Mouse (Mus musculus) lung, embryonic 16.5 days (tissue): ENCODE data around the gene Dnaaf5. TPM values are rescaled to one million over a fixed set of nuclear protein-coding genes. Genes with fewer than 3 reads are reported as not detected.
A peak's percentile ranks its signal among the peaks of the same experiment; 100 is the strongest.

Experiments
- ATAC-seq: fragments of 200-750 bp; cut with Nextera tagmentation; 2 replicates; pipeline ENCODE4 v1.8.0; 2017; ENCODE audit warnings: low read depth, mild to moderate bottlenecking, moderate library complexity
- H3K27ac ChIP-seq: fragments of 300-500 bp; sonication (generic); 2 replicates; pipeline ENCODE4 v1.5.1; 2014; ENCODE audit warnings: mild to moderate bottlenecking, control low read depth, low read length
- H3K27me3 ChIP-seq: fragments of 300-500 bp; sonication (generic); 2 replicates; pipeline ENCODE4 v1.6.1; 2014; ENCODE audit warnings: low read depth, low read length, mixed read lengths; ENCODE audit not compliant: control insufficient read depth, insufficient read depth
- H3K36me3 ChIP-seq: fragments of 300-500 bp; sonication (generic); 2 replicates; pipeline ENCODE4 v1.6.1; 2014; ENCODE audit warnings: low read length; ENCODE audit not compliant: control insufficient read depth, insufficient read depth
- H3K4me1 ChIP-seq: fragments of 300-500 bp; sonication (generic); replicated peaks from 2 replicates; pipeline ENCODE4 v1.6.1; 2014; ENCODE audit warnings: low read length, mixed read lengths; ENCODE audit not compliant: control insufficient read depth, insufficient read depth
- H3K4me2 ChIP-seq: fragments of 300-500 bp; sonication (generic); 2 replicates; pipeline ENCODE4 v1.6.1; 2014; ENCODE audit warnings: low read depth, low read length, control low read depth
- H3K4me3 ChIP-seq: fragments of 300-500 bp; sonication (generic); 2 replicates; pipeline ENCODE4 v1.5.1; 2014; ENCODE audit warnings: mild to moderate bottlenecking, low read length, control low read depth
- H3K9ac ChIP-seq: fragments of 300-500 bp; sonication (generic); 2 replicates; pipeline ENCODE4 v1.6.1; 2014; ENCODE audit warnings: low read length, control low read depth
- H3K9me3 ChIP-seq: fragments of 300-500 bp; sonication (generic); 2 replicates; pipeline ENCODE4 v1.6.1; 2016; ENCODE audit warnings: low read length; ENCODE audit not compliant: control insufficient read depth
- WGBS: fragments of 180-500 bp; shearing (Covaris S2); extraction: QIAGEN DNeasy Blood & Tissue Kit; methylation state at CpG from one replicate; pipeline ENCODE4 v1.1.7; 2014; 5-methylcytosine and 5-hydroxymethylcytosine counted together
- polyA plus RNA-seq: library from polyadenylated mRNA; unstranded; fragments of >200 nt; fragmentation: Nextera tagmentation; extraction: Ambion mirVana; gene quantifications from 2 replicates; pipeline ENCODE4 v1.2.1, GENCODE M21; 2015

Gene Dnaaf5
- polyA plus RNA-seq, 1 experiment from 2014 or later, result 5.8 TPM

- Histone ChIP-seq H3K9ac (no peak overlapping the region), H3K4me1 (peaks cover 14% of the 10 kb centered on the region), H3K4me2 (no peak overlapping the region), H3K9me3 (0 out of 2 replicates have a peak, but pooled peaks cover 3% of the 10 kb centered on the region), H3K4me3 (no peak overlapping the region), H3K27me3 (no peaks in the 10 kb centered on the region), H3K36me3 (no peaks in the 10 kb centered on the region), H3K27ac (peak overlapping the region; percentile 39; the same call in 1 of the 2 replicates)
- 75% methylated on average over 14 of the region's 14 CpGs for WGBS
- no peak for ATAC-seq
These were observed 2.6 kb upstream of the Dnaaf5 start for GRCm38 (mm10) chr5:139147178-139148078.

GRCm38 (mm10) chr5:139149006-139149672, 884 bp upstream of the Dnaaf5 start:
- peak overlapping the region; percentile 21 for H3K9ac ChIP-seq
- H3K27me3 ChIP-seq, result no peaks in the 10 kb centered on the region
- peak overlapping the region; percentile 64 for H3K4me2 ChIP-seq
- peak overlapping the region; percentile 91 for H3K4me3 ChIP-seq
- peak; percentile 71 for ATAC-seq
- peak overlapping the region; percentile 77 for H3K27ac ChIP-seq
- peaks cover 14% of the 10 kb centered on the region for H3K4me1 ChIP-seq
- peaks cover 10% of the 10 kb centered on the region for H3K36me3 ChIP-seq
- 0 out of 2 replicates have a peak, but pooled peaks cover 3% of the 10 kb centered on the region for H3K9me3 ChIP-seq
- WGBS, result 19% methylated on average over 11 of the region's 11 CpGs

GRCm38 (mm10) chr5:139150603-139151031, 594 bp downstream of the Dnaaf5 start:
- Histone ChIP-seq H3K27me3 (no peaks in the 10 kb centered on the region), H3K4me3 (peak overlapping the region; percentile 91), H3K9me3 (no peaks in the 10 kb centered on the region), H3K4me2 (peak overlapping the region; percentile 96), H3K9ac (peak overlapping the region; percentile 77), H3K4me1 (peaks cover 14% of the 10 kb centered on the region), H3K36me3 (peaks cover 12% of the 10 kb centered on the region), H3K27ac (peak overlapping the region; percentile 49; the same call in 1 of the 2 replicates)
- WGBS, result under 1% methylated on average over 36 of the region's 45 CpGs
- ATAC-seq, result peak; percentile 3; the same call in 1 of the 2 replicates

- WGBS, result 87% methylated on average over 8 of the region's 8 CpGs
- H3K9ac ChIP-seq, result no peak overlapping the region
- ATAC-seq, result no peak
- H3K27me3 ChIP-seq, result no peaks in the 10 kb centered on the region
- peaks cover 16% of the 10 kb centered on the region for H3K36me3 ChIP-seq
- no peak overlapping the region for H3K4me3 ChIP-seq
- no peaks in the 10 kb centered on the region for H3K4me1 ChIP-seq
- H3K4me2 ChIP-seq, result no peak overlapping the region
- no peak overlapping the region for H3K27ac ChIP-seq
- H3K9me3 ChIP-seq, result no peaks in the 10 kb centered on the region
These were observed 10.9 kb downstream of the Dnaaf5 start for GRCm38 (mm10) chr5:139160899-139161298.

- H3K27me3 ChIP-seq, result no peaks in the 10 kb centered on the region
- H3K36me3 ChIP-seq, result peaks cover 17% of the 10 kb centered on the region
- 73% methylated on average over 10 of the region's 10 CpGs for WGBS
- H3K4me3 ChIP-seq, result no peak overlapping the region
- H3K4me2 ChIP-seq, result no peak overlapping the region
- H3K4me1 ChIP-seq, result no peaks in the 10 kb centered on the region
- no peaks in the 10 kb centered on the region for H3K9me3 ChIP-seq
- no peak overlapping the region for H3K9ac ChIP-seq
- H3K27ac ChIP-seq, result no peak overlapping the region
- ATAC-seq, result no peak
These were observed 11.6 kb downstream of the Dnaaf5 start for GRCm38 (mm10) chr5:139161632-139162031.

GRCm38 (mm10) chr5:139166781-139167361, 16.8 kb downstream of the Dnaaf5 start:
- ATAC-seq, result no peak
- Histone ChIP-seq H3K36me3 (peaks cover 27% of the 10 kb centered on the region), H3K9me3 (no peaks in the 10 kb centered on the region), H3K9ac (no peak overlapping the region), H3K27me3 (no peaks in the 10 kb centered on the region), H3K27ac (no peak overlapping the region), H3K4me3 (no peak overlapping the region), H3K4me2 (no peak overlapping the region), H3K4me1 (no peaks in the 10 kb centered on the region)
- 74% methylated on average over 6 of the region's 6 CpGs for WGBS

GRCm38 (mm10) chr5:139167548-139167947, 17.5 kb downstream of the Dnaaf5 start:
- H3K9ac ChIP-seq, result no peak overlapping the region
- no peak for ATAC-seq
- H3K27me3 ChIP-seq, result no peaks in the 10 kb centered on the region
- H3K36me3 ChIP-seq, result peaks cover 29% of the 10 kb centered on the region
- H3K4me1 ChIP-seq, result no peaks in the 10 kb centered on the region
- no peak overlapping the region for H3K27ac ChIP-seq
- 74% methylated on average over 1 of the region's 1 CpGs for WGBS
- H3K4me3 ChIP-seq, result no peak overlapping the region
- H3K4me2 ChIP-seq, result no peak overlapping the region
- no peaks in the 10 kb centered on the region for H3K9me3 ChIP-seq

- ATAC-seq, result no peak
- 89% methylated on average over 4 of the region's 4 CpGs for WGBS
- no peaks in the 10 kb centered on the region for H3K9me3 ChIP-seq
- H3K4me1 ChIP-seq, result peaks cover 12% of the 10 kb centered on the region
- H3K4me3 ChIP-seq, result no peak overlapping the region
- H3K36me3 ChIP-seq, result peaks cover 19% of the 10 kb centered on the region
- H3K4me2 ChIP-seq, result no peak overlapping the region
- no peak overlapping the region for H3K27ac ChIP-seq
- no peaks in the 10 kb centered on the region for H3K27me3 ChIP-seq
- H3K9ac ChIP-seq, result no peak overlapping the region
These were observed 21.9 kb downstream of the Dnaaf5 start for GRCm38 (mm10) chr5:139171929-139172328.

GRCm38 (mm10) chr5:139174141-139174540, 24.1 kb downstream of the Dnaaf5 start:
- Histone ChIP-seq H3K4me2 (no peak overlapping the region), H3K9ac (peak overlapping the region; percentile 21), H3K36me3 (peaks cover 17% of the 10 kb centered on the region), H3K4me1 (peaks cover 12% of the 10 kb centered on the region), H3K4me3 (no peak overlapping the region), H3K9me3 (no peaks in the 10 kb centered on the region), H3K27ac (peak overlapping the region; percentile 50; the same call in 1 of the 2 replicates), H3K27me3 (no peaks in the 10 kb centered on the region)
- WGBS, result 48% methylated on average over 10 of the region's 10 CpGs
- no peak for ATAC-seq
